Mouse (Mus musculus) common myeloid progenitor, adult 5-6 weeks (primary cell): ENCODE results near the gene Atp6v1fnb. TPM values are rescaled to one million over a fixed set of nuclear protein-coding genes. Genes with fewer than 3 reads are reported as not detected.
A peak's percentile ranks its signal among the peaks of the same experiment; 100 is the strongest.

Source experiments
- ATAC-seq: replicated peaks from 2 replicates; pipeline ENCODE4 v1.8.0; 2016; ENCODE audit warnings: low read depth, mild to moderate bottlenecking, moderate TSS enrichment, inconsistent platforms; ENCODE audit not compliant: poor library complexity, severe bottlenecking
- total RNA-seq: library from RNA; stranded (forward); fragments of 200-1000, 187-1606 nt; gene quantifications from 2 replicates; pipeline ENCODE4 v1.2.3, GENCODE M21; 2017

The Atp6v1fnb gene
- total RNA-seq, 1 experiment from 2014 or later, result 1.3 TPM

DNA sequence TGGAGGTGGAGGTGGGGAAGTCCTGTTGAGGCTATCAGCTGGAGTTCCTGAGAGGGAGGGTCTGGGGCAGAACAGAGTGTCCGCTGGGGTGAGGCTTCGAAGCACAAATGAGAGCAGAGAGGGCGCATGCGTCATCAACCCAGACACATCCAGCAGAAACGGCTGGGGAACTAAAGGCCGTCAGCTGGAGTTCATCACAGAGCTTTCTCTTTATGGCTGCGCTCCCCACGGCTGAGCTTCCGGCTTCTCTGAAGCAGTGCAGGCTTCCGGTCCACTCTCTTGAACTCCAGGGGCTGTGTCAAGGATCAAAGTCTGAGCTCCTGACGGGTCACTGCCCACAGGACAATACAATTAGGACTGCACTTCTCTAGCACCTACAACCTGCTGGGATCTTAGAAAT is 42.0 kb downstream of the Atp6v1fnb start:
- ATAC-seq, result peak; percentile 80

- peak; percentile 96 for ATAC-seq
These were observed 45.9 kb downstream of the Atp6v1fnb start for GRCm38 (mm10) chr6:29517139-29517538.

DNA sequence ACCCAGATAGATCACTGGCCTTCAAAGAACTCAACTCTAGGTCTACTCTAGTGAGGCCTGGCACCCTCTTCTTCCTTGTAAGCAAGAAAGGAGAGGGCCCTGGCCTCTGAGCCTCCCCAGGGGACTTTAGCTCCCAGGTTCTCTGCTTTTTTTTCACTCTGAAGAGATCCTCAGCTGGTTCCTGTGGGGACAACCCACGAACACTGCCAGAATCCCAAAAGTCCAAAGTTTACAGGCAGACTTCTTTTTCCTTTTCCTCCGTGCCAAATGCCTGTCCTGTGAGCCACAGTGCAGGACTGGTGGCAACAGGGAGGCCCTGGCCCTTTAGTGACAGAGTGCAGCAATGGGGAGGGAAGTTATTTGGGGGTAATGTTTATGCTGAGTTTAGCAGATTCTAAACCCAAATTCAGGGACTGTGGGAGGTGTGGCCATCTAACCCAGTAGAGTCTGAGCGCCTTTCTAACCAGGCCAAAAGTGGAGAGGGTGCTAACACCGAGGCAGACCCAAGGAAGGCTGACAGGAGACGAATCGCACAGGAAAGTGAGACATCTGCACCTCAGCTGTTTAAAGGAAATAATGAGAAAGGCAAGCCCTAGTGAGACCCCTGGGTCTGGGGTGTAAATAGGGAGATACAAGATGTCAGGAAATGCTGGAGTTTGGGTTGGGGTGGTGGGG is 51.5 kb downstream of the Atp6v1fnb start:
- ATAC-seq, result no peak

Other genes with a start within 250 kb of the Atp6v1fnb start
- 13.0 and 15.4 TPM in 2 replicates for gene Hilpda, start 198.9 kb upstream of the Atp6v1fnb start, total RNA-seq
- gene Fam71f2, start 191.8 kb upstream of the Atp6v1fnb start, total RNA-seq, result not detected in 2 replicates
- not detected in 2 replicates for gene Fam71f1, start 152.3 kb upstream of the Atp6v1fnb start, total RNA-seq
- 138 and 159 TPM in 2 replicates for gene Calu, start 123.4 kb upstream of the Atp6v1fnb start, total RNA-seq
- gene Opn1sw, start 83.0 kb upstream of the Atp6v1fnb start, total RNA-seq, result not detected in 2 replicates
- gene Ccdc136, start 75.1 kb upstream of the Atp6v1fnb start, total RNA-seq, result not detected in 2 replicates
- not detected in 2 replicates for gene Flnc, start 38.2 kb upstream of the Atp6v1fnb start, total RNA-seq
- 89.8 and 130 TPM in 2 replicates for gene Atp6v1f, start 3.7 kb upstream of the Atp6v1fnb start, total RNA-seq
- gene Kcp, start 36.5 kb downstream of the Atp6v1fnb start, total RNA-seq, result not detected in 2 replicates
- 14.8 and 18.6 TPM in 2 replicates for gene Irf5, start 55.2 kb downstream of the Atp6v1fnb start, total RNA-seq
- 64.1 and 96.2 TPM in 2 replicates for gene Tnpo3, start 138.4 kb downstream of the Atp6v1fnb start, total RNA-seq
- 17.7 and 22.1 TPM in 2 replicates for gene Tspan33, start 222.8 kb downstream of the Atp6v1fnb start, total RNA-seq